Mouse (Mus musculus) stomach, postnatal 0 days (tissue): ENCODE data around the gene Gm45140. TPM values are rescaled to one million over a fixed set of nuclear protein-coding genes. Genes with fewer than 3 reads are reported as not detected.
"Not testable (repeated sequence)": the region's sequence is repeated elsewhere in the genome, so short reads cannot be mapped to it uniquely, and the experiment has no call there.

Experiments
- ATAC-seq: fragments of 200-750 bp; cut with Nextera tagmentation; 2 replicates; pipeline ENCODE4 v1.8.0; 2017; ENCODE audit not compliant: low FRiP score, low TSS enrichment
- DNase-seq: peaks from one replicate; pipeline ENCODE4 v3.0.0-alpha.2; 2016; ENCODE audit warnings: low spot score
- H3K27ac ChIP-seq: fragments of 300-500 bp; sonication (generic); replicated peaks from 2 replicates; pipeline ENCODE4 v1.5.1; 2014; ENCODE audit warnings: mild to moderate bottlenecking, control low read depth
- H3K27me3 ChIP-seq: fragments of 300-500 bp; sonication (generic); 2 replicates; pipeline ENCODE4 v1.6.1; 2014; ENCODE audit warnings: low read length; ENCODE audit not compliant: control insufficient read depth, insufficient read depth
- H3K36me3 ChIP-seq: fragments of 300-500 bp; sonication (generic); 2 replicates; pipeline ENCODE4 v1.6.1; 2014; ENCODE audit warnings: low read length, mixed read lengths; ENCODE audit not compliant: control insufficient read depth, insufficient read depth
- H3K4me1 ChIP-seq: fragments of 300-500 bp; sonication (generic); replicated peaks from 2 replicates; pipeline ENCODE4 v1.6.1; 2014; ENCODE audit warnings: antibody characterized with exemption; ENCODE audit not compliant: control insufficient read depth, insufficient read depth
- H3K4me2 ChIP-seq: fragments of 300-500 bp; sonication (generic); replicated peaks from 2 replicates; pipeline ENCODE4 v1.6.1; 2014; ENCODE audit warnings: low read depth, mild to moderate bottlenecking, control low read depth, moderate library complexity
- H3K4me3 ChIP-seq: fragments of 300-500 bp; sonication (generic); 2 replicates; pipeline ENCODE4 v1.5.1; 2014; ENCODE audit warnings: low read depth, low read length, control low read depth
- H3K9ac ChIP-seq: fragments of 300-500 bp; sonication (generic); 2 replicates; pipeline ENCODE4 v1.6.1; 2014; ENCODE audit warnings: mild to moderate bottlenecking, low read length, control low read depth, mixed read lengths
- H3K9me3 ChIP-seq: fragments of 300-500 bp; sonication (generic); 2 replicates; pipeline ENCODE4 v1.6.1; 2016; ENCODE audit warnings: low read length; ENCODE audit not compliant: control insufficient read depth
- CTCF ChIP-seq: IDR thresholded peaks from 2 replicates; pipeline ENCODE4 v1.5.1; 2016; ENCODE audit warnings: antibody characterized with exemption, low read depth, mild to moderate bottlenecking, moderate library complexity
- EP300 ChIP-seq: optimal IDR thresholded peaks from 2 replicates; pipeline ENCODE3; 2016; ENCODE audit warnings: antibody characterized with exemption
- WGBS: fragments of 180-500 bp; shearing (Covaris S2); extraction: QIAGEN DNeasy Blood & Tissue Kit; methylation state at CpG from one replicate; pipeline ENCODE4 v1.1.7; 2014; 5-methylcytosine and 5-hydroxymethylcytosine counted together
- polyA plus RNA-seq: library from polyadenylated mRNA; unstranded; fragments of >200 nt; fragmentation: Nextera tagmentation; extraction: Ambion mirVana; gene quantifications from 2 replicates; pipeline ENCODE4 v1.2.1, GENCODE M21; 2015

Gm45140 gene
- polyA plus RNA-seq, 1 experiment from 2014 or later = 1.9 TPM

GRCm38 (mm10) chr6:87775588-87776245, 59.9 kb downstream of the Gm45140 start:
- H3K4me3 ChIP-seq = no peak overlapping the region
- TF ChIP-seq EP300 = no peak
- TF ChIP-seq CTCF = no peak
- 46% methylated on average over 3 of the region's 3 CpGs for WGBS
- H3K9ac ChIP-seq = no peak overlapping the region
- no peak overlapping the region for H3K27ac ChIP-seq
- H3K4me1 ChIP-seq = no peaks in the 10 kb centered on the region
- H3K4me2 ChIP-seq = no peak overlapping the region
- DNase-seq (no peak), ATAC-seq (no peak)
- no peaks in the 10 kb centered on the region for H3K9me3 ChIP-seq
- no peaks in the 10 kb centered on the region for H3K36me3 ChIP-seq
- no peaks in the 10 kb centered on the region for H3K27me3 ChIP-seq

GRCm38 (mm10) chr6:87774909-87775308, 60.7 kb downstream of the Gm45140 start:
- Histone ChIP-seq H3K27ac (no peak overlapping the region), H3K36me3 (no peaks in the 10 kb centered on the region), H3K9me3 (no peaks in the 10 kb centered on the region), H3K4me2 (no peak overlapping the region), H3K4me1 (no peaks in the 10 kb centered on the region), H3K27me3 (no peaks in the 10 kb centered on the region), H3K9ac (no peak overlapping the region), H3K4me3 (no peak overlapping the region)
- TF ChIP-seq EP300 (no peak), CTCF (no peak)
- 71% methylated on average over 9 of the region's 9 CpGs for WGBS
- DNase-seq (no peak), ATAC-seq (no peak)

GRCm38 (mm10) chr6:87774466-87774865, 61.1 kb downstream of the Gm45140 start:
- H3K36me3 ChIP-seq = no peaks in the 10 kb centered on the region
- no peaks in the 10 kb centered on the region for H3K4me1 ChIP-seq
- no peak overlapping the region for H3K9ac ChIP-seq
- H3K4me3 ChIP-seq = no peak overlapping the region
- WGBS = 21% methylated on average over 1 of the region's 1 CpGs
- no peak overlapping the region for H3K4me2 ChIP-seq
- ATAC-seq = no peak
- H3K27me3 ChIP-seq = no peaks in the 10 kb centered on the region
- TF ChIP-seq CTCF (no peak), EP300 (no peak)
- no peaks in the 10 kb centered on the region for H3K9me3 ChIP-seq
- DNase-seq = no peak
- H3K27ac ChIP-seq = no peak overlapping the region

GRCm38 (mm10) chr6:87770626-87771025, 65.0 kb downstream of the Gm45140 start:
- H3K4me1 ChIP-seq = no peaks in the 10 kb centered on the region
- H3K27me3 ChIP-seq = no peaks in the 10 kb centered on the region
- no peaks in the 10 kb centered on the region for H3K36me3 ChIP-seq
- ATAC-seq (no peak; the same call in 1 of the 2 replicates), DNase-seq (no peak)
- H3K9me3 ChIP-seq = no peaks in the 10 kb centered on the region
- no peak overlapping the region for H3K4me3 ChIP-seq
- TF ChIP-seq CTCF (peak; percentile 70), EP300 (no peak)
- no peak overlapping the region for H3K9ac ChIP-seq
- 47% methylated on average over 8 of the region's 8 CpGs for WGBS
- no peak overlapping the region for H3K27ac ChIP-seq
- no peak overlapping the region for H3K4me2 ChIP-seq

- not testable (repeated sequence) for H3K9me3 ChIP-seq, H3K27me3 ChIP-seq, H3K36me3 ChIP-seq, H3K9ac ChIP-seq, H3K4me3 ChIP-seq, DNase-seq, ATAC-seq, H3K4me1 ChIP-seq, H3K27ac ChIP-seq, H3K4me2 ChIP-seq
- 93% methylated on average over 2 of the region's 2 CpGs for WGBS
Observed at GRCm38 (mm10) chr6:87764296-87764695, 71.3 kb downstream of the Gm45140 start.

GRCm38 (mm10) chr6:87763376-87764280, 72.0 kb downstream of the Gm45140 start:
- TF ChIP-seq EP300 (no peak), CTCF (peak; percentile 82)
- no peaks in the 10 kb centered on the region for H3K9me3 ChIP-seq
- H3K9ac ChIP-seq = no peak overlapping the region
- H3K4me1 ChIP-seq = no peaks in the 10 kb centered on the region
- 0 out of 2 replicates have a peak, but pooled peaks have one; percentile 51 for ATAC-seq
- no peak overlapping the region for H3K4me2 ChIP-seq
- WGBS = 64% methylated on average over 4 of the region's 4 CpGs
- no peak overlapping the region for H3K27ac ChIP-seq
- H3K27me3 ChIP-seq = no peaks in the 10 kb centered on the region
- DNase-seq = no peak
- H3K4me3 ChIP-seq = no peak overlapping the region
- H3K36me3 ChIP-seq = no peaks in the 10 kb centered on the region
